Mouse (Mus musculus) mouse embryonic stem cell (cell line): ENCODE measurements around the gene Evi5.

Source experiments
- in situ Hi-C, 2 experiments: fragments of 300-500 bp; cut with MboI; formaldehyde crosslinking; loops; 1 replicate in 1 of 2; 3 replicates in 1 of 2; pipeline ENCODE4 v1.14.3; 2019 to 2020; ENCODE audit warnings: low sequenced_read_pairs in 2 of 2, low pct_unique_long_range_greater_than_20kb in 1 of 2, mixed read lengths in 1 of 2; ENCODE audit not compliant: unreplicated experiment in 1 of 2

The Evi5 gene

DNA sequence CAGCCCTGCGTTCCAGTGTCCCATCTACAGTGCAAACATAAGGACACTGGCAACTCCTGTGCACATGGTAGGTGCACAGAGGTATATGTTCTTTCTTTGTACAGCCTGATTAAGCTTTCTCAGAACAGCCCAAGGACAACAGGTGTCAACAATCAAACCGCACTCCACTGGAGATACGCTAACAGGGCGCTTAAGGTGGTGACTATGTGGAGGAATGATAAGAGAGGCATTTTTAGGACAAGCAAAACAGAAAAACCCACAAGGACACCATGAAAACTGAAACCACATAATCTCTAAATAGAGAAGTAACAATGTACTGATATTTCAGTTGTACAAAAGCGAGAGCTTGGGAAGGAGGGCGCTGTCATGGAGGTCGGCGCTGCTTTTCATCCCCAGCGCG is 174.0 kb downstream of the Evi5 start:
- in situ Hi-C loops = no loop called here

DNA sequence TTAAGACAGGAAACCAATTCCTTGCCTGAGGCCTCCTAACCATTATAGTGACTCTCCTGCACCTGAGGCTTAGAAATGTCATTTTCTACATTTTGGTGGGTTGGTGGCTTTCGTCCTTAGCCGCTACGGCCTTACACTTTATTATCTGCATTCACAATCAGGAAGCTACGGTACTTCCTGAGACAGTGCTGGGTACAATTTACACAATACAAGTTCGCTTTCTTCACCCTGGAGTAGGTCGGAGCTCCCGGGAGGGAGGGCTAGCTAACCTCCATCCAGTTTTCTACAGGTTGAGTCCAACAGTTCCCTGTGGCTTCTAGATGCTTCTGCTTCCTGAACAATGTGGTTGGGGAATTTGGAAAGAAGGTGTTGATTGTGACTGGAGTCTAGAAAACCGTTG is 176.0 kb downstream of the Evi5 start:
- in situ Hi-C loops = no loop called here

DNA sequence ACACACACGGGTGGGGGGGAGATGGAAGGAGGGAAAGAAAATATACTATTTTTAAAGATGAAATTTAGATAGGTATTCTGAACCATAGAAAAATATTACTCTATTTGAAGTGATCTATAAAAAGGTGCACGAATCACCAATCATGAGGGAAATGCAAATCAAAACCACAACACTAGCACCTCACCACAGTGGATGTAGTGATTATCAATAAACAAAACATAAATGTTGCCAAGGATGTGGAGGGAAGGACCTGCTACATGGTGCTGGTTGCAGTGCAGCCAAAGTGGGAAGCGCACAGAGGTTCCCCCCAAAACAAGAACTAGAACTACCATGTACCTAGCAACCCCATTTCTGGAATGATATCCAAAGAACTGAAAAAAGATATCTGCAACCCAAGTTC is 179.9 kb downstream of the Evi5 start:
- in situ Hi-C loops = no loop called here
